Mouse (Mus musculus) gonadal fat pad, adult 2 months (tissue): ENCODE measurements around the gene Acad9. TPM values are rescaled to one million over a fixed set of nuclear protein-coding genes. Genes with fewer than 3 reads are reported as not detected.
"Not testable (repeated sequence)": the region's sequence is repeated elsewhere in the genome, so short reads cannot be mapped to it uniquely, and the experiment has no call there.

ENCODE experiments used
- DNase-seq: peaks from one replicate; pipeline ENCODE4 v3.0.0-alpha.2; 2012; ENCODE audit warnings: low read depth
- polyA plus RNA-seq: library from polyadenylated mRNA; depleted of rRNA; stranded (reverse); fragments of >200 nt; gene quantifications from 2 replicates; pipeline ENCODE4 v1.2.3, GENCODE M21; 2012; rRNA removed

Gene Acad9
- polyA plus RNA-seq, 1 experiment = 39.8 TPM

DNA sequence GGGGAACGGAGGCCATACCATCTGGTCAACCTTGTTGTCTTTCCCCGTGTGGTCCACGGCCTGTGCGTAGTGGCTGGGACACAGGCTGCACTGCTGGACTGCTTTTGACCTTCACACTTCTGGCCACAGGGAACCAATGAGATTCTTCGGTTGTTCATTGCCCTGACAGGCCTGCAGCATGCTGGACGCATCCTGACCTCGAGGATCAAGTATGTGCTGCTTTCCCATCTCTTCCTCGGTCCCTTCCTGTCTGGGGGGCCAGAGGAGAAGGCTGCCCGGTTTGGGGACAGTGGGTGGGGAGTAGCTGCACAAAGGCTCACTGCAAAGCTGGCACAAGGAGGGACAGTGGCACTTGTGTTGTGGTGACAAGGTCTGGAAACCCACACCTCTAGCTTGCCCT, 21.8 kb downstream of the Acad9 start:
- DNase-seq = no peak

- no peak for DNase-seq
Measured at GRCm38 (mm10) chr3:36095371-36095770, 29.6 kb downstream of the Acad9 start.

- no peak for DNase-seq
Measured at GRCm38 (mm10) chr3:36116076-36116475, 50.3 kb downstream of the Acad9 start.

DNA sequence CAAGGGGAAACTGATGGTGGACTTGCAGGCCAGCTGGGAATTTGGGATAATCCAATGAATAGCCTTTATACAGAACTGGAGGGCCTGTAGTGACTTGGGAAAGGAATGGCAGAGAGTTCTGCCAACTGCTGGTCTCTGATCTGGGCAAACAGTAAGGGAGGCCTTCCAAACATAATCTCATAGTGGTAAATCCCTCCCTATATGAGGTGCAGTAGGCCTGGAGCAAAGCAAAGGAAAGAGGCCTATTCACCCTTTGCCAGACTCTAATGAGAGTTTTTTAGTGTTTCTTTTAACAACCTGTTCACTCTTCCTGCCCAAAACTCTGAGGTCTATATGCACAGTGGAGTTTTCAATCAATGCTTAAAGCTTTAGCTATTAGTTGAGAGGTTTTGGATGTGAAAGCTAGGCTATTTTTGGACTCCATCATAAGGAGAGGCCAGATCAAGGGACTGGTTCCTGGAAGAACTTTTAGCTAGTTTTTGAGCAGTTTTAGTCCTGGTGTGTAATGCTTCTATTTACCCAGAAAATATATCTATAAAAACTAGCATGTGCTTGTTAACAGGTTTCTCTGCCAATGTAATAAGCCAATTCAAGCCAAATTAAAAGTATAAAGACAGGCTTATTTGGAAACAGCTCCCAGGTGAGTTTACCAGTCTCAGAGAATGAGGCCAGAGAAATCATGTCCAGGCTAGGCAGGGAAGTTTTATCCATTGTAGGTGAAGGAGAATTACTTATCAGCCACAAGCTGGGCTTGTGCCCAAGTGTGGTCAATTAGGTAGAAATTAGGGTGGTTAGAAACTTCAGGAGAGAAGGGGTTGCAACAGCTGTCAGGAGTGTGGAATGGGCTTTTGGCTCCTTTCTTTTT, 54.1 kb downstream of the Acad9 start:
- no peak for DNase-seq

DNA sequence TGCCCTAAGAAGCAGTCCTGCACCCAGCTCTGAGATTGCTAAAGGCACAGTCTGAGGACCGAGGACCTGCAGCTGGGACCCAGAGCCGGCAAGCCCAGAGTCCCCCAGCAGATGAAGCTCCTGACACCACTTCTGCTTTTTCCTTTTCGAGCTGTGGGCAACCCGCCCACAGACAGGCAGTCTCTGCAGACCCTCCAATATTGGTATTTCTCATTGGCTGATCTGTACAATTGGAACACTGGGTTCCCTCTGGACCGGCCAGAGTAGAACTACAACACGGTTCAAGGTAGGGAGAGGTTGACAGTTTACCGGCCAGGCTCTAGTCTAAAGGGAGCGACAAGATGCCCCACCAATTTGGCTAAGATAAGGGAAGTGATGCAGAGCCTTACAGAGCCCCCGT, 60.4 kb downstream of the Acad9 start:
- DNase-seq = not testable (repeated sequence)

- no peak for DNase-seq
Measured at GRCm38 (mm10) chr3:36136152-36136551, 70.4 kb downstream of the Acad9 start.

DNA sequence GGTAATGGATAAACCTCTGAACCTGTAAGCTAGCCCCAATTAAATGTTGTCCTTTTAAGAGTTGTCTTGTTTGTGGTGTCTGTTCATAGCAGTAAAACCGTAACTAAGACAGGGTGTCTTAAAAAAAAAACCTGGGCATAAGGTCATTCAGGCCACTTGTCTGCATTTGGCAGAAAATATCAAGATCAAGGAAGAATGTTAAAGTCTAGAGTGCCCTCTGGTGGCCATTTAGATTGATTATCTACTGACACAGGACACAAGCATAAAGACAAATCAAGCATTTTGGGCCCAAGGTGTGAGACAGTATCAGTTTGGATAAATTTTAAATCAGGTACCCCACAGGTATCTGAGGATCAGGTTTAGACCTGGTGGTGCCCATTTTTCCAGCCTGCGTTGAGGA, 71.8 kb downstream of the Acad9 start:
- no peak for DNase-seq

- peak; percentile 98 for DNase-seq
Measured at GRCm38 (mm10) chr3:36138171-36138660, 72.4 kb downstream of the Acad9 start.

- peak; percentile 94 for DNase-seq
Measured at GRCm38 (mm10) chr3:36138996-36139395, 73.2 kb downstream of the Acad9 start.

Other genes with a start within 250 kb of the Acad9 start
- 5.8 and 7.4 TPM in 2 replicates for gene Dcun1d1, start 128.5 kb upstream of the Acad9 start, polyA plus RNA-seq
- 40.5 and 40.7 TPM in 2 replicates for gene Mccc1, start 65.3 kb upstream of the Acad9 start, polyA plus RNA-seq
- 0.13 and 0.14 TPM in 2 replicates for gene Ccdc144b, start 12.4 kb upstream of the Acad9 start, polyA plus RNA-seq
- 1.5 and 2.3 TPM in 2 replicates for gene D3Ertd254e, start 85.0 kb downstream of the Acad9 start, polyA plus RNA-seq
- gene Qrfpr, start 156.3 kb downstream of the Acad9 start, polyA plus RNA-seq = 0.14 TPM in 1 of 2 replicates, not detected in the other